26 mouse cellular contexts compared by ENCODE assay signal in the genomic region with DNA sequence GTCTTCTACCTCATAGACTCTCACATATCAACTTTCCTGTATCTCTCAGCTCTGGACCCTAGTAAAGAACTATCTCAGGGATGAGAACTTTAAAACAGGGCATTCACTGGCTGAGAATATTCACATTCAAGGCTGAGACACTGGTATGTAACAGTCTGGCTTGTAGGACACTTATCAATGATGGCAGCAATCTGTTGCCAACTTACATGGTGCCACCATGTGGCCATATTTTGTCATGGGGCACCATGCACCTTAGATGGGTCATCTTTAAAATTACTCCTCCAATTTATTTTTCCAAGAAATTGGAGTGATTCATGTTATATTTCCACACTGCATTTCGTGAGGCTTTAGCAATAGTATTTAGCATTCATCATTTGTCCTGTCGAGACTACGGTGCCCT. TPM values are rescaled to one million over a fixed set of nuclear protein-coding genes. Genes with fewer than 3 reads are reported as not detected.
DNase-seq lines count a peak whose midpoint lies in the region; ATAC-seq and TF ChIP-seq lines count a peak whose summit lies in the region.
"Not testable (repeated sequence)": the region's sequence is repeated elsewhere in the genome, so short reads cannot be mapped to it uniquely, and the experiment has no call there.
"Had no signal": no experiment of that assay in that cellular context is flagged by ENCODE, and none has a peak within 500 bp of the region (broad histone marks: within the 10 kb centered on the region; RNA-seq: fewer than 3 reads in every experiment).

No protein-coding gene starts in this region.

- not testable (repeated sequence) for H3K27me3 ChIP-seq in heart, postnatal 0 days (ENCODE audit: control insufficient read depth, insufficient read depth, low read length); kidney, postnatal 0 days (ENCODE audit: insufficient read depth, low read length); lung, postnatal 0 days (replicated peaks; ENCODE audit: insufficient read depth, low read length); midbrain, postnatal 0 days (ENCODE audit: insufficient read depth, low read length)

- peak; percentile 13 for DNase-seq in MN1 (ENCODE audit: low spot score)
- DNase-seq in adrenal gland, postnatal 36 days, result peak; percentile 16 to 20
- DNase-seq in heart, postnatal 0 days (ENCODE audit: low spot score); kidney, postnatal 0 days (ENCODE audit: low spot score); lung, postnatal 0 days (ENCODE audit: low spot score); midbrain, postnatal 0 days (ENCODE audit: low spot score): not testable (repeated sequence)

- not testable (repeated sequence) for H3K4me3 ChIP-seq in heart, postnatal 0 days (ENCODE audit: low read depth, low read length); kidney, postnatal 0 days (replicated peaks; ENCODE audit: low read depth, low read length); lung, postnatal 0 days (ENCODE audit: low read depth, low read length); midbrain, postnatal 0 days (ENCODE audit: low read depth, low read length)

- WGBS in heart, postnatal 0 days, result no CpG with 5 or more reads among the region's 3 CpGs
- WGBS in kidney, postnatal 0 days, result 100% methylated on average over 1 of the region's 3 CpGs
- no CpG with 5 or more reads among the region's 3 CpGs for WGBS in lung, postnatal 0 days
- no CpG with 5 or more reads among the region's 3 CpGs for WGBS in midbrain, postnatal 0 days

- not testable (repeated sequence) for H3K4me1 ChIP-seq in heart, postnatal 0 days (ENCODE audit: control insufficient read depth, insufficient read depth); kidney, postnatal 0 days (replicated peaks; ENCODE audit: insufficient read depth, low read length); lung, postnatal 0 days (ENCODE audit: insufficient read depth, low read depth, low read length); midbrain, postnatal 0 days (ENCODE audit: insufficient read depth, low read length)

- not testable (repeated sequence) for H3K9me3 ChIP-seq in heart, postnatal 0 days (replicated peaks; ENCODE audit: control insufficient read depth, low read length); kidney, postnatal 0 days (replicated peaks; ENCODE audit: low read length); lung, postnatal 0 days (ENCODE audit: low read length); midbrain, postnatal 0 days (ENCODE audit: low read length)

- TF ChIP-seq EP300 in heart, postnatal 0 days (IDR thresholded peaks at IDR 0.05; ENCODE audit: low read depth); lung, postnatal 0 days (IDR thresholded peaks at IDR 0.05): not testable (repeated sequence)

- not testable (repeated sequence) for H3K4me2 ChIP-seq in heart, postnatal 0 days (ENCODE audit: low read depth, low read length); kidney, postnatal 0 days (ENCODE audit: low read length); lung, postnatal 0 days (replicated peaks; ENCODE audit: low read depth, low read length); midbrain, postnatal 0 days (ENCODE audit: low read depth, low read length, poor library complexity, severe bottlenecking)

- not testable (repeated sequence) for H3K9ac ChIP-seq in heart, postnatal 0 days (replicated peaks; ENCODE audit: low read depth, low read length); kidney, postnatal 0 days (ENCODE audit: low read depth, low read length); lung, postnatal 0 days (replicated peaks; ENCODE audit: low read depth); midbrain, postnatal 0 days (replicated peaks; ENCODE audit: low read length, poor library complexity, severe bottlenecking)

- not testable (repeated sequence) for H3K36me3 ChIP-seq in heart, postnatal 0 days (replicated peaks; ENCODE audit: control insufficient read depth, insufficient read depth, low read length); kidney, postnatal 0 days (ENCODE audit: insufficient read depth, low read length); lung, postnatal 0 days (ENCODE audit: insufficient read depth, low read length); midbrain, postnatal 0 days (ENCODE audit: insufficient read depth, low read length)

- not testable (repeated sequence) for H3K27ac ChIP-seq in heart, postnatal 0 days (ENCODE audit: low read depth); kidney, postnatal 0 days; lung, postnatal 0 days (ENCODE audit: low read length); midbrain, postnatal 0 days (ENCODE audit: low read depth, low read length)

- peak; percentile 30 for TF ChIP-seq CTCF in heart, postnatal 0 days (IDR thresholded peaks at IDR 0.05; ENCODE audit: low read depth)
- TF ChIP-seq CTCF in kidney, postnatal 0 days (IDR thresholded peaks at IDR 0.05; ENCODE audit: low read depth), result peak; percentile 31; the same call in 1 of the 2 replicates
- peak; percentile 44 for TF ChIP-seq CTCF in lung, postnatal 0 days (IDR thresholded peaks at IDR 0.05)
- peak; percentile 8; the same call in 1 of the 2 replicates for TF ChIP-seq CTCF in midbrain, postnatal 0 days (IDR thresholded peaks at IDR 0.05)

- ATAC-seq in heart, postnatal 0 days (ENCODE audit: insufficient read depth, low read depth); kidney, postnatal 0 days (replicated peaks; ENCODE audit: low FRiP score, low read depth); lung, postnatal 0 days; midbrain, postnatal 0 days (ENCODE audit: low FRiP score): not testable (repeated sequence)

RNA-seq across cellular contexts. Expression of a gene that starts 33.9 kb away (rescaled TPM):
- total RNA-seq in adrenal gland, postnatal 36 days (2021), result not detected
- not detected in 2 replicates for total RNA-seq in heart, postnatal 0 days (2014; rRNA removed; ENCODE audit: low replicate concordance)
- not detected in 2 replicates for polyA plus RNA-seq in heart, postnatal 0 days (2015; fragmentation: Nextera tagmentation; extraction: Ambion mirVana)
- polyA plus RNA-seq in kidney, postnatal 0 days (2015; fragmentation: Nextera tagmentation; extraction: Ambion mirVana), result not detected in 2 replicates
- not detected in 2 replicates for polyA plus RNA-seq in lung, postnatal 0 days (2015; fragmentation: Nextera tagmentation; extraction: Ambion mirVana)
- total RNA-seq in midbrain, postnatal 0 days (2014; rRNA removed), result not detected in 2 replicates
- not detected in 2 replicates for polyA plus RNA-seq in midbrain, postnatal 0 days (2015; fragmentation: Nextera tagmentation; extraction: Ambion mirVana)
- total RNA-seq: adrenal gland, postnatal 4 days; ES-E14; forebrain, postnatal 0 days; gastrocnemius, postnatal 25 days; heart, adult 18-20 months; heart, postnatal 25 days; left cerebral cortex, postnatal 14 days; monocyte, adult 5-6 weeks had no signal
- polyA plus RNA-seq: activated CD4-positive, CD25-positive, alpha-beta regulatory T cell, adult 4 months; CD4-positive, CD25-positive, alpha-beta regulatory T cell, adult 4 months; embryonic facial prominence, embryonic 12.5 days; forebrain, embryonic 11.5 days; forebrain, postnatal 0 days; heart, embryonic 13.5 days; hindbrain, embryonic 12.5 days; inflammation-experienced regulatory T-cells, adult 6 months; limb, embryonic 12.5 days; liver, embryonic 12.5 days; lung, adult 2 months; midbrain, embryonic 12.5 days; neural tube, embryonic 11.5 days had no signal

RNA-seq across cellular contexts. Expression of a gene that starts 34.6 kb away (rescaled TPM):
- not detected for total RNA-seq in adrenal gland, postnatal 36 days (2021)
- total RNA-seq in heart, postnatal 0 days (2014; rRNA removed; ENCODE audit: low replicate concordance), result not detected in 2 replicates
- not detected in 2 replicates for polyA plus RNA-seq in heart, postnatal 0 days (2015; fragmentation: Nextera tagmentation; extraction: Ambion mirVana)
- not detected in 2 replicates for polyA plus RNA-seq in kidney, postnatal 0 days (2015; fragmentation: Nextera tagmentation; extraction: Ambion mirVana)
- polyA plus RNA-seq in lung, postnatal 0 days (2015; fragmentation: Nextera tagmentation; extraction: Ambion mirVana), result not detected in 2 replicates
- total RNA-seq in midbrain, postnatal 0 days (2014; rRNA removed), result not detected in 2 replicates
- not detected in 2 replicates for polyA plus RNA-seq in midbrain, postnatal 0 days (2015; fragmentation: Nextera tagmentation; extraction: Ambion mirVana)
- total RNA-seq: adrenal gland, postnatal 4 days; ES-E14; forebrain, postnatal 0 days; gastrocnemius, postnatal 25 days; heart, adult 18-20 months; heart, postnatal 25 days; left cerebral cortex, postnatal 14 days; monocyte, adult 5-6 weeks had no signal
- polyA plus RNA-seq: activated CD4-positive, CD25-positive, alpha-beta regulatory T cell, adult 4 months; CD4-positive, CD25-positive, alpha-beta regulatory T cell, adult 4 months; embryonic facial prominence, embryonic 12.5 days; forebrain, embryonic 11.5 days; forebrain, postnatal 0 days; heart, embryonic 13.5 days; hindbrain, embryonic 12.5 days; inflammation-experienced regulatory T-cells, adult 6 months; limb, embryonic 12.5 days; liver, embryonic 12.5 days; lung, adult 2 months; midbrain, embryonic 12.5 days; neural tube, embryonic 11.5 days had no signal

RNA-seq across cellular contexts. Expression of a gene that starts 51.9 kb away (rescaled TPM):
- total RNA-seq in adrenal gland, postnatal 36 days (2021), result 100 to 1,000 TPM; 529 to 536 TPM
- total RNA-seq in heart, postnatal 0 days (2014; rRNA removed; ENCODE audit: low replicate concordance), result 158 and 163 TPM in 2 replicates
- polyA plus RNA-seq in heart, postnatal 0 days (2015; fragmentation: Nextera tagmentation; extraction: Ambion mirVana), result 492 and 524 TPM in 2 replicates
- 917 and 950 TPM in 2 replicates for polyA plus RNA-seq in kidney, postnatal 0 days (2015; fragmentation: Nextera tagmentation; extraction: Ambion mirVana)
- 552 and 571 TPM in 2 replicates for polyA plus RNA-seq in lung, postnatal 0 days (2015; fragmentation: Nextera tagmentation; extraction: Ambion mirVana)
- total RNA-seq in midbrain, postnatal 0 days (2014; rRNA removed), result 466 and 613 TPM in 2 replicates
- 1,145 and 1,185 TPM in 2 replicates for polyA plus RNA-seq in midbrain, postnatal 0 days (2015; fragmentation: Nextera tagmentation; extraction: Ambion mirVana)
